Mouse (Mus musculus): ENCODE data around the gene Sema5a. TPM values are rescaled to one million over a fixed set of nuclear protein-coding genes. Genes with fewer than 3 reads are reported as not detected.

Sema5a gene
- total and polyA plus RNA-seq, 2 experiments from 2014 or later: 8.8 to 40.0 TPM

GRCm38 (mm10) chr15:32311287-32311686 is 66.7 kb downstream of the Sema5a start:
- DNase-seq (ENCODE audit: low spot score) (no peak), ATAC-seq (no peak)
- H3K4me1 ChIP-seq (ENCODE audit: insufficient read depth, low read length): no peaks in the 10 kb centered on the region
- no peak overlapping the region for H3K27ac ChIP-seq
- no peak overlapping the region for H3K4me3 ChIP-seq (ENCODE audit: low read length)
- H3K36me3 ChIP-seq (ENCODE audit: insufficient read depth, low read length): no peaks in the 10 kb centered on the region
- no peak overlapping the region for H3K4me2 ChIP-seq (ENCODE audit: low read depth, low read length)
- no peaks in the 10 kb centered on the region for H3K9me3 ChIP-seq (ENCODE audit: low read length)
- H3K9ac ChIP-seq (replicated peaks; ENCODE audit: low read length): no peak overlapping the region
- H3K27me3 ChIP-seq (ENCODE audit: insufficient read depth, low read length): no peaks in the 10 kb centered on the region
- TF ChIP-seq CTCF (IDR thresholded peaks at IDR 0.05; ENCODE audit: low read depth): no peak
- 68% methylated on average over 8 of the region's 8 CpGs for WGBS

DNA sequence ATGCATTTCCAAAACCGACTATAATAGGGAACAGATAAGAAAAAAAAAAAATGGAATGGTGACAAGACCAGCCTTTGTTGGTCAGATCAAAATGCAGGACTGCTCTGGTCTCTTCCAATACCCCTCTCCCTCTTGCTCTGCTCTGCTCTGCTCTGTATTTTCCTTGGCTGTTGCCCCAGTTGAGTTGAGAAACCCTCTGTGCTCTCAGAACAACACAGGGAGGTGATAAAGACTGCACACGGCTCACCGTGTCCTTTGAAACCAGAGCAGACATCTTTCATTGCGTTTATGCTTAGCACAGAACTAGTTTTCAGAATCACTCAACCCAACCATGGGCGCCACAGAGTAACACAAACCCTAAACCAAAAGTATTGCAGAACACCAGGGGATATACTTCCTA is 72.5 kb downstream of the Sema5a start:
- Histone ChIP-seq H3K36me3 (ENCODE audit: insufficient read depth, low read length) (no peaks in the 10 kb centered on the region), H3K4me2 (ENCODE audit: low read depth, low read length) (no peak overlapping the region), H3K9me3 (ENCODE audit: low read length) (no peaks in the 10 kb centered on the region), H3K27ac (no peak overlapping the region), H3K4me1 (ENCODE audit: insufficient read depth, low read length) (no peaks in the 10 kb centered on the region), H3K27me3 (ENCODE audit: insufficient read depth, low read length) (no peaks in the 10 kb centered on the region), H3K4me3 (ENCODE audit: low read length) (no peak overlapping the region), H3K9ac (replicated peaks; ENCODE audit: low read length) (no peak overlapping the region)
- WGBS: 80% methylated on average over 5 of the region's 5 CpGs
- DNase-seq (ENCODE audit: low spot score) (no peak), ATAC-seq (no peak)
- TF ChIP-seq CTCF (IDR thresholded peaks at IDR 0.05; ENCODE audit: low read depth): no peak

DNA sequence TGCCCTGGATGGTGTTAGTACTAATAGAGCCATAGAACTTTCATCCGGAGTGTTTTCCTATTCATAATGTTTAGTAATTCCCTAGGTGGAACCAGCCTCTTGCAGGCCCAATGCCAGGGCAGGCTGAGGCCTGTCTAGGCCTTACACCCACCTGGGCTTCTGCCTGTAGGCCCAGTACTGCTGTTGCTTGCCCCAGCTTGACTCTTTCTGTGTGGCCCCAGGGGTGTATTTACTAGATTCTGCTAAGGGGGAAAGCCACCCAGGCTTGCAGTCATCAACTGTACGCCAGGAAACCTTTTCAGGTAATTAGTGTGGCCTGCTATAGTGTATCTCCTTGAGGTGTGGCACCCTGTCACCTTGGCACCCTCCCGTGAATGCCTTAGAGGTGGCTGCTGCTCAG is 76.1 kb downstream of the Sema5a start:
- no peak for TF ChIP-seq CTCF (IDR thresholded peaks at IDR 0.05; ENCODE audit: low read depth)
- H3K9ac ChIP-seq (replicated peaks; ENCODE audit: low read length): no peak overlapping the region
- no peaks in the 10 kb centered on the region for H3K36me3 ChIP-seq (ENCODE audit: insufficient read depth, low read length)
- H3K27me3 ChIP-seq (ENCODE audit: insufficient read depth, low read length): no peaks in the 10 kb centered on the region
- no peak overlapping the region for H3K4me3 ChIP-seq (ENCODE audit: low read length)
- ATAC-seq (no peak), DNase-seq (ENCODE audit: low spot score) (no peak)
- H3K4me1 ChIP-seq (ENCODE audit: insufficient read depth, low read length): no peaks in the 10 kb centered on the region
- no peaks in the 10 kb centered on the region for H3K9me3 ChIP-seq (ENCODE audit: low read length)
- H3K27ac ChIP-seq: no peak overlapping the region
- WGBS: 85% methylated on average over 3 of the region's 3 CpGs
- H3K4me2 ChIP-seq (ENCODE audit: low read depth, low read length): no peak overlapping the region

DNA sequence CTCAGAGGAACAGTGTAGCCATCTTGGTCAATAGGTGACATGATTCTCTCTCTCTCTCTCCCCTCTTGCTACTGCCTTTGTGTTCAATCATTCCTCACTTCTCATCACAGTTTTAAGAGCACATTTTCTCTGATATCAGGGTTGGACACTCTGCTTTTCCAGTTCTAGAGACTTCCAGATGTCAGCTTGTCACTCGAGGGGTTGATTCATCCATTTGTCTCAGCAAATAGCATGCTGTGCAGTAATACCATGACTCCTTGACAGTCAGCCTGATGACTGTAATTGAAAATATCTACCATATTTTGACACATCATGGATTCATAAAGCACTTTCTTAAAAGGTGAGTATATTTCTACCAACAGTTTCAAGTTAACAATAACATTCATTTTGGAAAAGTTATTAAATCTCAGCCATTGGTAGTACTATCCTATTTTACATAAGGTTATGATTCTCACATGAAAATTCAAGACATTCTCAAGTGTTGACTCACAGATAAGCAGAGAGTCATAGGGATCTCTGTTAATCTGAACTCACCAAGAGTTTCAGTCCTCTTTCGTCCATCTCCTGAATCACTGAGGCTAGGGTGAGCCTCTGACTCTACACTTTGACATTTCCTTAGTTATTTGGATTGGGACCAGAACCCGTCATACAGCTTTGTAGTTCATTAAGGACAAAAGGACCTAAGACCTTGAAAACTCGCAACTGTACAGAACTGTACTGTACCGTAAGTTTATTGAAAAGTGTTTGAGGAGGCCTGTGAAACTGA is 78.0 kb downstream of the Sema5a start:
- Histone ChIP-seq H3K27ac (no peak overlapping the region), H3K36me3 (ENCODE audit: insufficient read depth, low read length) (no peaks in the 10 kb centered on the region), H3K4me1 (ENCODE audit: insufficient read depth, low read length) (no peaks in the 10 kb centered on the region), H3K4me3 (ENCODE audit: low read length) (no peak overlapping the region), H3K27me3 (ENCODE audit: insufficient read depth, low read length) (no peaks in the 10 kb centered on the region), H3K9ac (replicated peaks; ENCODE audit: low read length) (no peak overlapping the region), H3K4me2 (ENCODE audit: low read depth, low read length) (no peak overlapping the region), H3K9me3 (ENCODE audit: low read length) (no peaks in the 10 kb centered on the region)
- ATAC-seq (no peak), DNase-seq (ENCODE audit: low spot score) (no peak)
- TF ChIP-seq CTCF (IDR thresholded peaks at IDR 0.05; ENCODE audit: low read depth): no peak
- 87% methylated on average over 5 of the region's 5 CpGs for WGBS

DNA sequence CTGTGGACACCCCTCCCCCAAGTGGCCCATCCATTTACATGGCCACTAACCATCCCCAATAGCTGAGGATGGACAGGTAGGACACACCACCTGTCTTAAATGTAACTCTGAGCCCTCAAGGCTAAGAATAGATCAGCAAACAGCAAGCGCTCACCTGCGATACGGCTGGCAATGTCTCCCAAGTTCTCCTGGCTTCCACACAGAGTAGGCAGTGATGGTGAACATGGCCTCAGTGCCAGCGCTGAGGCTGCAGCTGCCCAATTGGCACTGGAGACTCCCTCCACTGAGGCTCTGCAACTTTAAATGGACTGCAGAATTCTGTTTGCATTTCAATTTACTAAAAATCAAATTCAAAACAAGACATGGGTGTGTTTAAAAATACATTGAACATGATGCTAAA is 78.6 kb downstream of the Sema5a start:
- Histone ChIP-seq H3K27ac (no peak overlapping the region), H3K4me2 (ENCODE audit: low read depth, low read length) (no peak overlapping the region), H3K27me3 (ENCODE audit: insufficient read depth, low read length) (no peaks in the 10 kb centered on the region), H3K9ac (replicated peaks; ENCODE audit: low read length) (no peak overlapping the region), H3K9me3 (ENCODE audit: low read length) (no peaks in the 10 kb centered on the region), H3K36me3 (ENCODE audit: insufficient read depth, low read length) (no peaks in the 10 kb centered on the region), H3K4me1 (ENCODE audit: insufficient read depth, low read length) (no peaks in the 10 kb centered on the region), H3K4me3 (ENCODE audit: low read length) (no peak overlapping the region)
- 81% methylated on average over 4 of the region's 4 CpGs for WGBS
- no peak for TF ChIP-seq CTCF (IDR thresholded peaks at IDR 0.05; ENCODE audit: low read depth)
- DNase-seq (ENCODE audit: low spot score) (no peak), ATAC-seq (no peak)

DNA sequence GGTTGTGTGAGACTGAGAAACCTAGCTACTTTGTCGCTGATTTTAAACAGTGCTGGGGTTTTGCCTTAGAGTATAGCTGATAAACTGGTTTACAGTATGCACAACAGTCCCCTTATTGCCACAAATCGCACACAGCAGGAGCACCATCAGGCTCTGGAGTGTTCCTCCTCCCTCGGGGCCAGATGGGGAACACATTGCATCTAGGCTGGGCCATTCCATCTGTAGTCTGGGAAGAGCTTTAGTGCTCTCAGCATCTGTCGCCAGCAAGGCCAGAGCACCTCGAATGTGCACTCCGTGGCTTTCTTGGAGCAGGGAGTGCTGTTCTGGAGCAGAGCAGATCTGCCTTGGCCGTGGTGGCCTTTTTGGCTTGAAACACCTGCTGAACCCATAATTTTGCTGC is 79.5 kb downstream of the Sema5a start:
- TF ChIP-seq CTCF (IDR thresholded peaks at IDR 0.05; ENCODE audit: low read depth): no peak

DNA sequence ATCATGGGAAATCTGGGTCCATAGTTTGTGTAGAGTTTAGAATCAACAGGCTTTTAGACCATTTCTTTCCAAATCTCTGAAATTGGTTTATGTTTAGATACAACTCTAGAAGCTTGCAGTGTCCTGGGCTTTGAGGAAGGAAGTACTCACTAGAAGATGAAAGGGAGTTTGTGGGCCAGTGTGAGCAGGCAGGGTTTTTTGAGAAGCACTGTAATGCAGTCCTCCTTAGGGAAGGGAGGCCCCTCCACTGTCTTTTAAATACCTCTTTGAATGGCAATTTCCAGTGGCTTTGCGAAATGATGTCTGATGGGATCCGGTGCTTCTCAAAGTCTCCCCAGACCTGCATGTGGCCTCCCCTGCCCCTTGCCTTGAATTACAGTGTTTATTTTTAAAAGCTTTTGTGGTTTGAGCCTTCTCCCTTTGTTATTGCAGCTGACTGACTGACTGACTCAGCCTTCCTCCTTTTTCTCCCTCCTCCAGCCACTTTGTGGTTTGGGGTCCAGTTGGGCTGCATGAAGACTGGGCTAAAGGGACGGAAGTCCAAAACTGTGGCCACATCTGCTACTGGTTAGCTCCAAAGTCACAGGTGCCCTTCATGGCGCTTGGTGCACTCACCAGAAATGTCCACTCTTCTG is 83.9 kb downstream of the Sema5a start:
- no peak overlapping the region for H3K4me3 ChIP-seq (ENCODE audit: low read length)
- WGBS: 66% methylated on average over 4 of the region's 4 CpGs
- no peak for ATAC-seq
- H3K27me3 ChIP-seq (ENCODE audit: insufficient read depth, low read length): no peaks in the 10 kb centered on the region
- no peaks in the 10 kb centered on the region for H3K4me1 ChIP-seq (ENCODE audit: insufficient read depth, low read length)
- H3K27ac ChIP-seq: no peak overlapping the region
- TF ChIP-seq CTCF (IDR thresholded peaks at IDR 0.05; ENCODE audit: low read depth): no peak
- H3K36me3 ChIP-seq (ENCODE audit: insufficient read depth, low read length): no peaks in the 10 kb centered on the region
- H3K9ac ChIP-seq (replicated peaks; ENCODE audit: low read length): no peak overlapping the region
- no peaks in the 10 kb centered on the region for H3K9me3 ChIP-seq (ENCODE audit: low read length)
- no peak for DNase-seq (ENCODE audit: low spot score)
- no peak overlapping the region for H3K4me2 ChIP-seq (ENCODE audit: low read depth, low read length)

More for the DNA sequence above, 79.5 kb downstream of the Sema5a start:
- H3K27ac ChIP-seq: no peak overlapping the region
- H3K27me3 ChIP-seq (ENCODE audit: insufficient read depth, low read length): no peaks in the 10 kb centered on the region
- WGBS: 63% methylated on average over 7 of the region's 7 CpGs
- H3K9ac ChIP-seq (replicated peaks; ENCODE audit: low read length): no peak overlapping the region
- DNase-seq (ENCODE audit: low spot score): peak; percentile 22
- no peaks in the 10 kb centered on the region for H3K36me3 ChIP-seq (ENCODE audit: insufficient read depth, low read length)
- H3K4me1 ChIP-seq (ENCODE audit: insufficient read depth, low read length): no peaks in the 10 kb centered on the region
- no peak overlapping the region for H3K4me2 ChIP-seq (ENCODE audit: low read depth, low read length)
- no peak overlapping the region for H3K4me3 ChIP-seq (ENCODE audit: low read length)
- ATAC-seq: no peak
- H3K9me3 ChIP-seq (ENCODE audit: low read length): no peaks in the 10 kb centered on the region

Data from hindbrain, postnatal 0 days (tissue).